Mouse (Mus musculus): Measurements from ENCODE around the gene Fam189b.
"Not testable (repeated sequence)": the region's sequence is repeated elsewhere in the genome, so short reads cannot be mapped to it uniquely, and the experiment has no call there.

GRCm38 (mm10) chr3:89216407-89216806 is 33.5 kb downstream of the Fam189b start:
- TF ChIP-seq TAL1, GATA1 (IDR thresholded peaks at IDR 0.05; ENCODE audit: low read length): not testable (repeated sequence)

Measured in erythroblast, embryonic 14.5 days (primary cell).